Mouse (Mus musculus): Measurements from ENCODE around the gene Hoxd1.

The Hoxd1 gene

GRCm38 (mm10) chr2:74732513-74733316 lies 30.1 kb upstream of the Hoxd1 start:
- no peak for DNase-seq (ENCODE audit: low spot score in 2 of 2)

- no peak for DNase-seq (ENCODE audit: low spot score in 2 of 2)
Observed at GRCm38 (mm10) chr2:74733317-74733661, 29.5 kb upstream of the Hoxd1 start.

- no peak for DNase-seq (ENCODE audit: low spot score in 2 of 2)
Observed at GRCm38 (mm10) chr2:74733765-74734164, 29.0 kb upstream of the Hoxd1 start.

GRCm38 (mm10) chr2:74734451-74734850 lies 28.3 kb upstream of the Hoxd1 start:
- DNase-seq (ENCODE audit: low spot score in 2 of 2) = no peak

- no peak for DNase-seq (ENCODE audit: low spot score in 2 of 2)
Observed at GRCm38 (mm10) chr2:74734996-74735811, 27.6 kb upstream of the Hoxd1 start.

- DNase-seq (ENCODE audit: low spot score in 2 of 2) = no peak
Observed at GRCm38 (mm10) chr2:74735851-74736687, 26.7 kb upstream of the Hoxd1 start.

- DNase-seq (ENCODE audit: low spot score in 2 of 2) = no peak
Observed at GRCm38 (mm10) chr2:74736688-74737577, 25.8 kb upstream of the Hoxd1 start.

GRCm38 (mm10) chr2:74737578-74738070 lies 25.2 kb upstream of the Hoxd1 start:
- no peak for DNase-seq (ENCODE audit: low spot score in 2 of 2)

GRCm38 (mm10) chr2:74738623-74739475 lies 23.9 kb upstream of the Hoxd1 start:
- DNase-seq (ENCODE audit: low spot score in 2 of 2) = no peak

- DNase-seq (ENCODE audit: low spot score in 2 of 2) = no peak
Observed at GRCm38 (mm10) chr2:74739476-74739800, 23.3 kb upstream of the Hoxd1 start.

GRCm38 (mm10) chr2:74739869-74740268 lies 22.9 kb upstream of the Hoxd1 start:
- DNase-seq (ENCODE audit: low spot score in 2 of 2) = no peak

GRCm38 (mm10) chr2:74740311-74741091 lies 22.3 kb upstream of the Hoxd1 start:
- no peak for DNase-seq (ENCODE audit: low spot score in 2 of 2)

GRCm38 (mm10) chr2:74741252-74741978 lies 21.4 kb upstream of the Hoxd1 start:
- no peak for DNase-seq (ENCODE audit: low spot score in 2 of 2)

GRCm38 (mm10) chr2:74741979-74742277 lies 20.9 kb upstream of the Hoxd1 start:
- DNase-seq (ENCODE audit: low spot score in 2 of 2) = no peak

- no peak for DNase-seq (ENCODE audit: low spot score in 2 of 2)
Observed at GRCm38 (mm10) chr2:74745540-74746297, 17.1 kb upstream of the Hoxd1 start.

GRCm38 (mm10) chr2:74746298-74746921 lies 16.4 kb upstream of the Hoxd1 start:
- no peak for DNase-seq (ENCODE audit: low spot score in 2 of 2)

GRCm38 (mm10) chr2:74747006-74747405 lies 15.8 kb upstream of the Hoxd1 start:
- DNase-seq (ENCODE audit: low spot score in 2 of 2) = no peak
